Mouse (Mus musculus): ENCODE data around the gene Casr. TPM values are rescaled to one million over a fixed set of nuclear protein-coding genes. Genes with fewer than 3 reads are reported as not detected.

Gene Casr
- 0.39 and 0.68 TPM in 2 replicates for polyA plus RNA-seq (2011; ENCODE audit: insufficient read depth, insufficient read length, low read depth, missing spikeins)

DNA sequence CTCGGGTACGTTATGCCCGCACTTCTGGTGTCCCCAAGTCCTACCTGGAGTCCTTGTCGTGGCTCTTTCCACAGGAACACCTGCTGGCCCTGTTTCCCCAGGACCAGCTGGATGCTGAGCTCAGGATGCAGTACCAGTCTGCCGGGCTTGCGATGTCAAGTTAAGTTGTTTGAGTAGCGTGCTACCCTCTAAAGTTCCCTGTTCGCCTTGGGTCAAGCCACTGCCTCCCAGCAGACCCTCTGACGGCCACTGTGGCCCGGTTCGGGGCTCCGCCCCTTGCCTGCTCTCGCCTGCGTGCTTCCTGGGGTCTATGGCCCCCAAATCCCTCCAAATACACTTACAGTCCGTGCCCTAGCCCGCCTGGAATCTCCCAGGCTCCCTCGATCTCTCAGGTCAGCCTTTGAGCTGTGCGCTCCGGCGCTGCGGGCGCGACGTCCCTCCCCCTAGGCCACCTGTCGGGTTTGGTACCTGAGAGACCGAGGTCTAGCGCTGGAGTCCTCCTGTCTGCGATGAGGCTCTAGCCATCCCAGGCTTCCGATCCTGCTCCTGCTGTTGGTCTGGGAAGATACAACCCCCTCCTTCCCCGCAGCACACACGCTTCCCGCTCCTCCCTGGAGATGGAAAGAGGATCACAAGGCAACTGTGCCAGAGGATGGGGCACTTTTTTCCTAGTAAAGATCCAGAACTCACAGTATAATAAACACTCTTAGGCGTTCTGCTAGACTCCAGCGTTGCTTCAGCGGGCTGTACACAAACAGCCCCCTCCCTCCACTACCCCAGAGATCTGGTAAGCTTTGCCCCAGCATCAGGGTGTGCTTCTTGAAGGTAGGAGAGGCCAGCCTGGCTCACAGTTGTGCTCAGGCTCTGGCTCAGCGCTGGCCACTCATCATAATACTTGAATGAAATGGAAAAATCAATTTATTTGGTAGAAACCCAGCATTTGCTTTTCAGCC lies at the start of gene Casr:
Gene Casr, minus strand, starts transcription at position 756 of the 953 bp plus-strand sequence.
- Histone ChIP-seq H3K9me3 (replicated peaks; ENCODE audit: control insufficient read depth, insufficient read depth, low read length, poor library complexity, severe bottlenecking) (no peaks in the 10 kb centered on the region), H3K4me3 (ENCODE audit: low read depth, low read length) (peak within 1 kb of the TSS; percentile 43), H3K4me1 (ENCODE audit: control insufficient read depth, insufficient read depth, low read length) (no peaks in the 10 kb centered on the region), H3K27ac (ENCODE audit: insufficient read depth, low read length) (no peak within 1 kb of the TSS), H3K27me3 (ENCODE audit: control insufficient read depth, insufficient read depth, low read length, poor library complexity, severe bottlenecking) (no peaks in the 10 kb centered on the region), H3K9ac (ENCODE audit: low read depth, poor library complexity, severe bottlenecking) (no peak within 1 kb of the TSS), H3K36me3 (ENCODE audit: control insufficient read depth, insufficient read depth, low read length, poor library complexity, severe bottlenecking) (no peaks in the 10 kb centered on the region)
- TF ChIP-seq CTCF (IDR thresholded peaks at IDR 0.05; ENCODE audit: low read depth, low read length), result no peak
- TF ChIP-seq POLR2A (IDR thresholded peaks at IDR 0.05; ENCODE audit: insufficient read depth, low read length), result no peak
- TF ChIP-seq EP300 (IDR thresholded peaks at IDR 0.05; ENCODE audit: insufficient read depth, low read depth, low read length), result no peak

DNA sequence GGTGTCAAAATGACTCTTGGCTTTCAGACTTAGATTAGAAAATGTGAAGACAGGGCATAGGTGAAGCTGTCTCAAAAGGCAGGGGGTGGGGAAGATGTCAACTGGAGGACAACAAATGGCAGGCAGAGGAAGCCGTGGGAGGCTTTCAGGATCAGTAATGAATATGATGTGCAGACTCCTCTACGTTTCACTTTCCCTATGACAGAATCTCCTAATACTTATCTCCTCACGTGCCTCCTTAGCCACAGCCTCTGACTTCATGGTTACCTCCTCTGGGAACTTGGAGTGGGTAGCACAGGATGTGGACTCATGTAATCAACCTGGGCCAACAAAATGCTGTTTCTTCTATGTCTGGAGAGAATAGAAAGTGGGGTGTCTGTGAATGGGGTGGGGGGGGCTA lies 40.7 kb upstream of the Casr start:
- Histone ChIP-seq H3K4me3 (ENCODE audit: low read depth, low read length) (no peak overlapping the region), H3K9me3 (replicated peaks; ENCODE audit: control insufficient read depth, insufficient read depth, low read length, poor library complexity, severe bottlenecking) (no peaks in the 10 kb centered on the region), H3K36me3 (ENCODE audit: control insufficient read depth, insufficient read depth, low read length, poor library complexity, severe bottlenecking) (no peaks in the 10 kb centered on the region), H3K4me1 (ENCODE audit: control insufficient read depth, insufficient read depth, low read length) (peaks cover 2% of the 10 kb centered on the region), H3K27me3 (ENCODE audit: control insufficient read depth, insufficient read depth, low read length, poor library complexity, severe bottlenecking) (no peaks in the 10 kb centered on the region), H3K27ac (ENCODE audit: insufficient read depth, low read length) (no peak overlapping the region), H3K9ac (ENCODE audit: low read depth, poor library complexity, severe bottlenecking) (no peak overlapping the region)
- TF ChIP-seq EP300 (IDR thresholded peaks at IDR 0.05; ENCODE audit: insufficient read depth, low read depth, low read length) (no peak), POLR2A (IDR thresholded peaks at IDR 0.05; ENCODE audit: insufficient read depth, low read length) (no peak), CTCF (IDR thresholded peaks at IDR 0.05; ENCODE audit: low read depth, low read length) (no peak)

DNA sequence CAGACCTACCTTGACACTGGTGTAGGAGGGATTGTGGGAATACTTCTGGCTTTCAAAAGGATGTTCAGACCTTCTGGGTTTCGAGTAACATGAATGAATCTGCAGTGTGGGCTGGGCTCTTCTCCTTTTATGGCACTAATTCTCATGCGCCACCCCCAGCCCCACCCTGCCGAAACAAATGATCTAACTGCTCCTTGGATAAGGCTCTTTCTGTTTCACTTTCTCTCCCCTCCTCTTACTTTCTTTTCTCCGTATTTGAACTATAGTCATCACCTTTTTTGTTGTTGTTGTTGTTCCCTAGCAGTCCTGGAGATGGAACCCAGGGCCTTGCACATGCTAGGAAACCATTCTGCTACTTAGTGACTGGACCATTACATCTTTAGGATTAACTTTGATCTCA lies 36.3 kb upstream of the Casr start:
- TF ChIP-seq CTCF (IDR thresholded peaks at IDR 0.05; ENCODE audit: low read depth, low read length) (no peak), POLR2A (IDR thresholded peaks at IDR 0.05; ENCODE audit: insufficient read depth, low read length) (no peak), EP300 (IDR thresholded peaks at IDR 0.05; ENCODE audit: insufficient read depth, low read depth, low read length) (no peak)
- H3K9me3 ChIP-seq (replicated peaks; ENCODE audit: control insufficient read depth, insufficient read depth, low read length, poor library complexity, severe bottlenecking), result no peaks in the 10 kb centered on the region
- no peak overlapping the region for H3K9ac ChIP-seq (ENCODE audit: low read depth, poor library complexity, severe bottlenecking)
- H3K36me3 ChIP-seq (ENCODE audit: control insufficient read depth, insufficient read depth, low read length, poor library complexity, severe bottlenecking), result no peaks in the 10 kb centered on the region
- H3K4me1 ChIP-seq (ENCODE audit: control insufficient read depth, insufficient read depth, low read length), result peaks cover 2% of the 10 kb centered on the region
- H3K27me3 ChIP-seq (ENCODE audit: control insufficient read depth, insufficient read depth, low read length, poor library complexity, severe bottlenecking), result no peaks in the 10 kb centered on the region
- H3K27ac ChIP-seq (ENCODE audit: insufficient read depth, low read length), result no peak overlapping the region
- no peak overlapping the region for H3K4me3 ChIP-seq (ENCODE audit: low read depth, low read length)

DNA sequence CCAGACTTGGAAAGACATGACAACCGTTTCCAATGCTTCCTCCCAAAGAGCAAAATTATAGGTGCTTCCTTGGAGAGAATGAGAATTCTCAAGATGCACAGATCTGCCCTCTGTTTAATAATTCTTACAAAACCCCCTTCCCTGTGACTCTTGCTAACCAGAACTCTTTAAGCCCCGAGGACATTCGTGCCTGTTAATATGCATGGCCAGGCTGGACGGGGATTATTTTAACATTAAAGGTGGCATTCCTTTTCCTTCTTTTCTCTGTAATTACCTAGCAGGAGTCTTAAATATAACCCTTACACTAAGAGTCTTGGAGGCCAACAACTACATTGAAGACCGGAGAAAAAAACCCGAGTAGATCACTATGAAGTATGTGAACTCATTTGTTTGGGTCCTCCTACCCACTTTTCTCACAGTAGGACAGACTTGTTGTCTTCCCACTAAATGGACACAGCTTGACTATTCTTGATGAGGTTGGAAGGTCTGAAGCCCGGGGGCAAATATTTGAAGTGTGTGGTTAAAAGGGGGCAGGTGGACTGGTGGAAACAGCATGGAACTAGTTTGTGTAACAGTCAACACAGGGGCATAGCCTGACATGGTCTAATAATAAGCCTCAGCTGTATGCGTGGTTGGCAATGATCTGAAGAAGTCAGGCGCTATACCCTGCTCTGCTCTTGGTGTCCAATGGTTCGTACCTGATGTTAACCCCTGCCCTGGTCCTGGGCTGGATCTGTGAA lies 34.9 kb upstream of the Casr start:
- H3K9me3 ChIP-seq (replicated peaks; ENCODE audit: control insufficient read depth, insufficient read depth, low read length, poor library complexity, severe bottlenecking), result no peaks in the 10 kb centered on the region
- no peaks in the 10 kb centered on the region for H3K36me3 ChIP-seq (ENCODE audit: control insufficient read depth, insufficient read depth, low read length, poor library complexity, severe bottlenecking)
- no peak overlapping the region for H3K27ac ChIP-seq (ENCODE audit: insufficient read depth, low read length)
- H3K4me1 ChIP-seq (ENCODE audit: control insufficient read depth, insufficient read depth, low read length), result peaks cover 2% of the 10 kb centered on the region
- TF ChIP-seq EP300 (IDR thresholded peaks at IDR 0.05; ENCODE audit: insufficient read depth, low read depth, low read length), result no peak
- TF ChIP-seq POLR2A (IDR thresholded peaks at IDR 0.05; ENCODE audit: insufficient read depth, low read length), result no peak
- TF ChIP-seq CTCF (IDR thresholded peaks at IDR 0.05; ENCODE audit: low read depth, low read length), result no peak
- H3K9ac ChIP-seq (ENCODE audit: low read depth, poor library complexity, severe bottlenecking), result no peak overlapping the region
- H3K27me3 ChIP-seq (ENCODE audit: control insufficient read depth, insufficient read depth, low read length, poor library complexity, severe bottlenecking), result no peaks in the 10 kb centered on the region
- no peak overlapping the region for H3K4me3 ChIP-seq (ENCODE audit: low read depth, low read length)

DNA sequence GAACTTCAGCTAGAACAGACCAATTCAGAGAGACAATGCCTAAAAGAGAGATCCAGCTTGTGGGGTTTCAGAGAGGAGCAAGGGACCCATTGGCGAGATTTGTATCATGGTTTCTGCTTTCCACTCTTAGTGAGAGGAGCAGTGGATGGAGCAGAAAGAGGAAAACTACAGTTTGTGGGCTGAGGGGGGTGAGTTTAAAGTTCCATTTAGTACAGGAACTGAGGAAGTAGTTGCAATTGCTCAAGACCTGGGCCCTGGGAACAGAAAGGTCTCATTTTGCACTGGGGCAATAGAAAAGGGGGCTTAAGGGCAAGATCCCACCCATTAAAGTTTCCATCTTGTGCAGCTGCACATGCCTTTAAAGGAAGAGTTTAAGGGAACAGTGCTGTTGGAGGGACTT lies 28.0 kb upstream of the Casr start:
- TF ChIP-seq POLR2A (IDR thresholded peaks at IDR 0.05; ENCODE audit: insufficient read depth, low read length) (no peak), CTCF (IDR thresholded peaks at IDR 0.05; ENCODE audit: low read depth, low read length) (no peak), EP300 (IDR thresholded peaks at IDR 0.05; ENCODE audit: insufficient read depth, low read depth, low read length) (no peak)
- H3K27ac ChIP-seq (ENCODE audit: insufficient read depth, low read length), result no peak overlapping the region
- no peak overlapping the region for H3K9ac ChIP-seq (ENCODE audit: low read depth, poor library complexity, severe bottlenecking)
- no peaks in the 10 kb centered on the region for H3K4me1 ChIP-seq (ENCODE audit: control insufficient read depth, insufficient read depth, low read length)
- no peaks in the 10 kb centered on the region for H3K9me3 ChIP-seq (replicated peaks; ENCODE audit: control insufficient read depth, insufficient read depth, low read length, poor library complexity, severe bottlenecking)
- H3K4me3 ChIP-seq (ENCODE audit: low read depth, low read length), result no peak overlapping the region
- no peaks in the 10 kb centered on the region for H3K36me3 ChIP-seq (ENCODE audit: control insufficient read depth, insufficient read depth, low read length, poor library complexity, severe bottlenecking)
- no peaks in the 10 kb centered on the region for H3K27me3 ChIP-seq (ENCODE audit: control insufficient read depth, insufficient read depth, low read length, poor library complexity, severe bottlenecking)
